33 mouse cellular contexts compared by ENCODE assay signal in genomic region chr2:163492018-163492417, GRCm38 (mm10). TPM values are rescaled to one million over a fixed set of nuclear protein-coding genes. Genes with fewer than 3 reads are reported as not detected.
DNase-seq lines count a peak whose midpoint lies in the region; ATAC-seq and TF ChIP-seq lines count a peak whose summit lies in the region.
"Had no signal": no experiment of that assay in that cellular context is flagged by ENCODE, and none has a peak within 500 bp of the region (broad histone marks: within the 10 kb centered on the region; RNA-seq: fewer than 3 reads in every experiment).

R3hdml (plus strand) TSS chr2:163492318.

- no peak within 1 kb of the TSS for H3K9ac ChIP-seq in hindbrain, postnatal 0 days (replicated peaks; ENCODE audit: low read length)
- no peak within 1 kb of the TSS for H3K9ac ChIP-seq in kidney, embryonic 16.5 days (replicated peaks; ENCODE audit: low read length)
- H3K9ac ChIP-seq in midbrain, embryonic 16.5 days (ENCODE audit: low read depth, low read length): 0 out of 2 replicates have a peak within 1 kb of the TSS, but pooled peaks have one; percentile 20
- no peak within 1 kb of the TSS for H3K9ac ChIP-seq in midbrain, embryonic 13.5 days (replicated peaks)
- H3K9ac ChIP-seq: forebrain, embryonic 12.5 days; heart, embryonic 13.5 days; lung, embryonic 15.5 days; midbrain, embryonic 12.5 days; neural tube, embryonic 12.5 days had no signal

- H3K4me2 ChIP-seq in hindbrain, postnatal 0 days (ENCODE audit: low read depth, low read length): no peak within 1 kb of the TSS
- H3K4me2 ChIP-seq in kidney, embryonic 16.5 days (replicated peaks; ENCODE audit: low read depth, low read length): no peak within 1 kb of the TSS
- no peak within 1 kb of the TSS for H3K4me2 ChIP-seq in midbrain, embryonic 16.5 days (ENCODE audit: low read length)
- no peak within 1 kb of the TSS for H3K4me2 ChIP-seq in midbrain, embryonic 13.5 days (replicated peaks)
- H3K4me2 ChIP-seq: forebrain, embryonic 12.5 days; heart, embryonic 13.5 days; lung, embryonic 15.5 days; midbrain, embryonic 12.5 days; neural tube, embryonic 12.5 days had no signal

- H3K27ac ChIP-seq in hindbrain, embryonic 10.5 days: 0 out of 2 replicates have a peak within 1 kb of the TSS, but pooled peaks have one; percentile 23
- no peak within 1 kb of the TSS for H3K27ac ChIP-seq in hindbrain, postnatal 0 days
- no peak within 1 kb of the TSS for H3K27ac ChIP-seq in kidney, embryonic 16.5 days (ENCODE audit: low read length)
- no peak within 1 kb of the TSS for H3K27ac ChIP-seq in midbrain, embryonic 16.5 days (ENCODE audit: low read length)
- H3K27ac ChIP-seq in midbrain, embryonic 13.5 days: no peak within 1 kb of the TSS
- H3K27ac ChIP-seq: forebrain, embryonic 12.5 days; heart, embryonic 13.5 days; lung, embryonic 15.5 days; midbrain, embryonic 12.5 days; neural tube, embryonic 12.5 days had no signal

- H3K27me3 ChIP-seq in hindbrain, embryonic 10.5 days (ENCODE audit: insufficient read depth, poor library complexity, severe bottlenecking): no peaks in the 10 kb centered on the region
- H3K27me3 ChIP-seq in hindbrain, postnatal 0 days (ENCODE audit: insufficient read depth, low read length): no peaks in the 10 kb centered on the region
- peaks cover 3% of the 10 kb centered on the region; the same call in 1 of the 2 replicates for H3K27me3 ChIP-seq in kidney, embryonic 16.5 days (ENCODE audit: insufficient read depth, low read length)
- H3K27me3 ChIP-seq in midbrain, embryonic 16.5 days (ENCODE audit: control insufficient read depth, insufficient read depth, low read depth, low read length): no peaks in the 10 kb centered on the region
- no peaks in the 10 kb centered on the region for H3K27me3 ChIP-seq in midbrain, embryonic 13.5 days
- H3K27me3 ChIP-seq: forebrain, embryonic 12.5 days; lung, embryonic 15.5 days; midbrain, embryonic 12.5 days; neural tube, embryonic 12.5 days had no signal

- TF ChIP-seq CTCF in hindbrain, postnatal 0 days (IDR thresholded peaks at IDR 0.05; ENCODE audit: low read depth): no peak

- DNase-seq in hindbrain, embryonic 10.5 days (ENCODE audit: low spot score): no peak
- no peak for DNase-seq in hindbrain, postnatal 0 days (ENCODE audit: low spot score)
- DNase-seq in kidney, adult 11 months: no peak
- DNase-seq in cerebellum, adult 11-12 months: no peak
- DNase-seq: adrenal gland, adult 2 months; adrenal gland, postnatal 36 days; cerebellum, adult 2 months; gastrocnemius, postnatal 10 days; kidney, adult 18-20 months; layer of hippocampus, postnatal 36 days; right cerebral cortex, adult 18-20 months; spleen, adult 18-20 months; thymus, postnatal 14 days had no signal

- peaks cover 31% of the 10 kb centered on the region for H3K4me1 ChIP-seq in hindbrain, embryonic 10.5 days (replicated peaks)
- H3K4me1 ChIP-seq in hindbrain, postnatal 0 days (ENCODE audit: insufficient read depth, low read length): 0 out of 2 replicates have a peak, but pooled peaks cover 3% of the 10 kb centered on the region
- no peaks in the 10 kb centered on the region for H3K4me1 ChIP-seq in kidney, embryonic 16.5 days (ENCODE audit: insufficient read depth, low read length)
- no peaks in the 10 kb centered on the region for H3K4me1 ChIP-seq in midbrain, embryonic 16.5 days (ENCODE audit: control insufficient read depth, insufficient read depth, low read length)
- H3K4me1 ChIP-seq in midbrain, embryonic 13.5 days (replicated peaks): peaks cover 10% of the 10 kb centered on the region; the same call in 1 of the 2 replicates
- H3K4me1 ChIP-seq: forebrain, embryonic 12.5 days; lung, embryonic 15.5 days had no signal

- no peaks in the 10 kb centered on the region for H3K36me3 ChIP-seq in hindbrain, embryonic 10.5 days
- no peaks in the 10 kb centered on the region for H3K36me3 ChIP-seq in hindbrain, postnatal 0 days (ENCODE audit: insufficient read depth, low read length)
- H3K36me3 ChIP-seq in kidney, embryonic 16.5 days (ENCODE audit: insufficient read depth, low read length): no peaks in the 10 kb centered on the region
- no peaks in the 10 kb centered on the region for H3K36me3 ChIP-seq in midbrain, embryonic 16.5 days (ENCODE audit: control insufficient read depth, insufficient read depth, low read length)
- no peaks in the 10 kb centered on the region for H3K36me3 ChIP-seq in midbrain, embryonic 13.5 days
- H3K36me3 ChIP-seq: forebrain, embryonic 12.5 days; heart, embryonic 13.5 days; lung, embryonic 15.5 days; midbrain, embryonic 12.5 days; neural tube, embryonic 12.5 days had no signal

- no peak for ATAC-seq in hindbrain, postnatal 0 days
- ATAC-seq in kidney, embryonic 16.5 days (ENCODE audit: low FRiP score, low TSS enrichment): no peak
- no peak for ATAC-seq in midbrain, embryonic 16.5 days
- ATAC-seq in midbrain, embryonic 13.5 days: no peak
- ATAC-seq: activated CD4-positive, CD25-positive, alpha-beta regulatory T cell, adult 4 months had no signal

- H3K9me3 ChIP-seq in hindbrain, embryonic 10.5 days: no peaks in the 10 kb centered on the region
- H3K9me3 ChIP-seq in hindbrain, postnatal 0 days (ENCODE audit: low read length): no peaks in the 10 kb centered on the region
- no peaks in the 10 kb centered on the region for H3K9me3 ChIP-seq in kidney, embryonic 16.5 days (ENCODE audit: low read length)
- no peaks in the 10 kb centered on the region for H3K9me3 ChIP-seq in midbrain, embryonic 16.5 days (replicated peaks; ENCODE audit: control insufficient read depth, low read length, poor library complexity, severe bottlenecking)
- no peaks in the 10 kb centered on the region for H3K9me3 ChIP-seq in midbrain, embryonic 13.5 days
- H3K9me3 ChIP-seq: forebrain, embryonic 12.5 days; heart, embryonic 13.5 days; lung, embryonic 15.5 days; midbrain, embryonic 12.5 days; neural tube, embryonic 12.5 days had no signal

- 78% methylated on average over 5 of the region's 5 CpGs for WGBS in hindbrain, embryonic 10.5 days
- 64% methylated on average over 5 of the region's 5 CpGs for WGBS in hindbrain, postnatal 0 days
- 67% methylated on average over 5 of the region's 5 CpGs for WGBS in kidney, embryonic 16.5 days
- WGBS in midbrain, embryonic 16.5 days: 78% methylated on average over 5 of the region's 5 CpGs
- 84% methylated on average over 5 of the region's 5 CpGs for WGBS in midbrain, embryonic 13.5 days

- H3K4me3 ChIP-seq in hindbrain, embryonic 10.5 days: no peak within 1 kb of the TSS
- H3K4me3 ChIP-seq in hindbrain, postnatal 0 days (ENCODE audit: low read length): no peak within 1 kb of the TSS
- no peak within 1 kb of the TSS; the same call in 1 of the 2 replicates for H3K4me3 ChIP-seq in kidney, embryonic 16.5 days (ENCODE audit: low read length)
- H3K4me3 ChIP-seq in midbrain, embryonic 16.5 days (ENCODE audit: low read depth, low read length): no peak within 1 kb of the TSS
- no peak within 1 kb of the TSS for H3K4me3 ChIP-seq in midbrain, embryonic 13.5 days (replicated peaks)
- H3K4me3 ChIP-seq: erythroblast, embryonic 14.5 days; forebrain, embryonic 12.5 days; heart, embryonic 13.5 days; lung, embryonic 15.5 days; midbrain, embryonic 12.5 days; neural tube, embryonic 12.5 days had no signal

RNA-seq across cellular contexts. Expression of gene R3hdml, which starts in this region (rescaled TPM):
- not detected in 2 replicates for polyA plus RNA-seq in hindbrain, embryonic 10.5 days (2016; fragmentation: Nextera tagmentation; extraction: Ambion mirVana)
- 0.73 and 2.1 TPM in 2 replicates for total RNA-seq in hindbrain, postnatal 0 days (2014; rRNA removed)
- 1.0 TPM in 2 replicates for polyA plus RNA-seq in hindbrain, postnatal 0 days (2015; fragmentation: Nextera tagmentation; extraction: Ambion mirVana)
- 43.8 and 46.4 TPM in 2 replicates for polyA plus RNA-seq in kidney, embryonic 16.5 days (2015; fragmentation: Nextera tagmentation; extraction: Ambion mirVana)
- polyA plus RNA-seq in midbrain, embryonic 16.5 days (2015; fragmentation: Nextera tagmentation; extraction: Ambion mirVana): 0.39 TPM in 1 of 2 replicates, not detected in the other
- polyA plus RNA-seq in midbrain, embryonic 13.5 days (2015; fragmentation: Nextera tagmentation; extraction: Ambion mirVana): 0.18 TPM in 1 of 2 replicates, not detected in the other
- total RNA-seq: adrenal gland, adult 2 months; adrenal gland, postnatal 36 days; gastrocnemius, postnatal 10 days; heart, adult 8-10 months; heart, postnatal 10 days; hematopoietic stem cell, adult 5-6 weeks; layer of hippocampus, postnatal 36 days; liver, adult 2 months; megakaryocyte progenitor cell, adult 5-6 weeks had no signal
- polyA plus RNA-seq: activated CD4-positive, CD25-positive, alpha-beta regulatory T cell, adult 4 months; adrenal gland, adult 2 months; brain, embryonic 14.5 days; cerebellum, adult 2 months; cortical plate, adult 2 months; erythroblast, embryonic 14.5 days; forebrain, embryonic 12.5 days; gonadal fat pad, adult 2 months; heart, embryonic 13.5 days; liver, adult 2 months; liver, embryonic 16.5 days; midbrain, embryonic 12.5 days; neural tube, embryonic 12.5 days; stomach, embryonic 16.5 days had no signal

Comparison
In these comparisons a context has a peak if more than half of its experiments do, and no peak if none do; other contexts are left out.
1. RNA of gene R3hdml (polyA plus RNA-seq): 43.8 to 46.4 TPM in kidney, embryonic 16.5 days; 1.0 TPM in hindbrain, postnatal 0 days, 0.39 TPM in midbrain, embryonic 16.5 days, not detected in hindbrain, embryonic 10.5 days and 0.18 TPM in midbrain, embryonic 13.5 days; every median in the first group is over 10 times any median in the second.